Mouse (Mus musculus) MEL (cell line): ENCODE results near the gene Mpzl1.

Source experiments
- CTCF ChIP-seq, 3 experiments: IDR thresholded peaks in 2 of 3; conservative IDR thresholded peaks in 1 of 3; 2 replicates each; pipeline ENCODE4 v1.5.1; 2011 to 2012; ENCODE audit warnings: low read length in 3 of 3, low read depth in 2 of 3, mild to moderate bottlenecking in 2 of 3, improper control_type of control experiment in 1 of 3, inconsistent platforms in 1 of 3, mixed read lengths in 1 of 3, moderate library complexity in 1 of 3; ENCODE audit not compliant: control insufficient read depth in 1 of 3, insufficient read depth in 1 of 3, poor library complexity in 1 of 3, severe bottlenecking in 1 of 3
- GABPA ChIP-seq: IDR thresholded peaks from 2 replicates; pipeline ENCODE4 v1.6.1; 2012; ENCODE audit warnings: low read depth, mild to moderate bottlenecking, inconsistent platforms, low read length, improper control_type of control experiment, moderate library complexity
- GATA1 ChIP-seq: IDR thresholded peaks from 2 replicates; pipeline ENCODE4 v1.6.1; 2011; ENCODE audit warnings: low read depth, low read length, improper control_type of control experiment
- MXI1 ChIP-seq: IDR thresholded peaks from 2 replicates; pipeline ENCODE4 v1.6.1; 2011; ENCODE audit warnings: mild to moderate bottlenecking, low read depth, low read length, improper control_type of control experiment
- POLR2A ChIP-seq, 2 experiments: IDR thresholded peaks; 2 replicates each; pipeline ENCODE4 v1.6.1; 2011 to 2012; ENCODE audit warnings: low read length in 2 of 2, mild to moderate bottlenecking in 2 of 2, control low read depth in 1 of 2, improper control_type of control experiment in 1 of 2, low read depth in 1 of 2, moderate library complexity in 1 of 2; ENCODE audit not compliant: control insufficient read depth in 1 of 2, insufficient read depth in 1 of 2, poor library complexity in 1 of 2
- POLR2AphosphoS2 ChIP-seq: IDR thresholded peaks from 2 replicates; pipeline ENCODE4 v1.6.1; 2011; ENCODE audit warnings: low read length, improper control_type of control experiment
- RCOR1 ChIP-seq: IDR thresholded peaks from 2 replicates; pipeline ENCODE4 v1.6.1; 2012; ENCODE audit warnings: low read depth, mild to moderate bottlenecking, inconsistent platforms, low read length, improper control_type of control experiment
- SMC3 ChIP-seq: IDR thresholded peaks from 2 replicates; pipeline ENCODE4 v1.6.1; 2011; ENCODE audit warnings: low read depth, low read length, improper control_type of control experiment
- USF2 ChIP-seq, 2 experiments: IDR thresholded peaks; 2 replicates each; pipeline ENCODE4 v1.6.1; 2011 to 2012; ENCODE audit warnings: improper control_type of control experiment in 2 of 2, low read length in 2 of 2, borderline replicate concordance in 1 of 2, inconsistent platforms in 1 of 2, low read depth in 1 of 2, mild to moderate bottlenecking in 1 of 2; ENCODE audit not compliant: insufficient read depth in 1 of 2

DNA sequence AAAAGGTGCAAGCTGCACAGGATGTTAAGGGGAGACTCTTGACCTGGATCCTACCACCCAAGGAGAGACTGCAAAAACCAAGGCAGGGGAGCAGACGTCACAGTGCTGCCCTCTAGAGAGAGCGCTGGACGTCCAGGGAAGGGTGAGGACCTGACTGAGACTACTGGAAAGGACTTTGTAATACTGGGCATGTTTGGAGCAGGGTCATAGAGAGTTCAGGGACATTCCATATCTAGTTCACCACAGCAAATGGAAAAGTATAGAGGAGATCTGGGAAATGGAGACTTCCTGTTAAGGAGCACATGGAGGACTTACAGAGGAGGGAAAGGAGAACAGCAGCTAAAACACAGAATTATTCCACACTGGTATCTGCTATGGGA is 45.3 kb upstream of the Mpzl1 start:
- TF ChIP-seq CTCF (IDR thresholded peaks at IDR 0.05 in 2 of 3, conservative IDR thresholded peaks at IDR 0.05 in 1 of 3; ENCODE audit: control insufficient read depth in 1 of 3, insufficient read depth in 1 of 3, low read depth in 2 of 3, low read length in 3 of 3, poor library complexity in 1 of 3, severe bottlenecking in 1 of 3) (0 out of 6 replicates have a peak, but pooled peaks of 1 of the 3 experiments have one; percentile 2), MXI1 (no peak), GABPA (no peak), GATA1 (no peak), POLR2A (IDR thresholded peaks at IDR 0.05; ENCODE audit: control insufficient read depth in 1 of 2, insufficient read depth in 1 of 2, low read depth in 1 of 2, low read length in 2 of 2, poor library complexity in 1 of 2) (no peak), USF2 (IDR thresholded peaks at IDR 0.05; ENCODE audit: borderline replicate concordance in 1 of 2, insufficient read depth in 1 of 2, low read depth in 1 of 2, low read length in 2 of 2) (no peak), RCOR1 (no peak), SMC3 (no peak), POLR2AphosphoS2 (no peak)
